Mouse (Mus musculus): ENCODE data around the gene Slc29a1.

- TF ChIP-seq CTCF (IDR thresholded peaks at IDR 0.05; ENCODE audit: borderline replicate concordance, insufficient read depth, low read depth, low read length) (no peak), POLR2A (IDR thresholded peaks at IDR 0.05; ENCODE audit: borderline replicate concordance, insufficient read depth, low read length) (no peak)
These were observed 13.5 kb upstream of the Slc29a1 start for GRCm38 (mm10) chr17:45612921-45613320.
